Mouse (Mus musculus): Measurements from ENCODE around the gene Slc16a6.

- no peak for TF ChIP-seq POLR2A (IDR thresholded peaks at IDR 0.05; ENCODE audit: insufficient read length, low read depth)
- no peak for TF ChIP-seq USF1 (IDR thresholded peaks at IDR 0.05; ENCODE audit: low read depth)
- no peak for TF ChIP-seq MYOG (IDR thresholded peaks at IDR 0.05; ENCODE audit: control insufficient read depth in 1 of 3, insufficient read depth in 1 of 3, insufficient read length in 2 of 3, low read depth in 2 of 3)
- no peak for TF ChIP-seq MAX (IDR thresholded peaks at IDR 0.05; ENCODE audit: low read depth)
- no peak for TF ChIP-seq E2F4 (IDR thresholded peaks at IDR 0.05; ENCODE audit: insufficient read depth)
- no peak for TF ChIP-seq POLR2AphosphoS2 (IDR thresholded peaks at IDR 0.05; ENCODE audit: insufficient read length, low read depth)
Observed at GRCm38 (mm10) chr11:109436889-109437288, 36.5 kb downstream of the Slc16a6 start.

All from myocyte (in vitro differentiated cells).